Mouse (Mus musculus) intestine, embryonic 14.5 days (tissue): ENCODE results near the gene Actr1b. TPM values are rescaled to one million over a fixed set of nuclear protein-coding genes. Genes with fewer than 3 reads are reported as not detected.

Experiments
- ATAC-seq: fragments of 200-750 bp; cut with Nextera tagmentation; replicated peaks from 2 replicates; pipeline ENCODE4 v1.8.0; 2017; ENCODE audit warnings: low read depth, moderate number of reproducible peaks, moderate TSS enrichment, moderate library complexity; ENCODE audit not compliant: low FRiP score, low TSS enrichment
- DNase-seq: peaks from one replicate; pipeline ENCODE4 v3.0.0-alpha.2; 2018; ENCODE audit warnings: low spot score
- H3K27ac ChIP-seq: fragments of 300-500 bp; sonication (generic); 2 replicates; pipeline ENCODE4 v1.5.1; 2014; ENCODE audit warnings: low read depth, mild to moderate bottlenecking, control low read depth
- H3K27me3 ChIP-seq: fragments of 300-500 bp; sonication (generic); replicated peaks from 2 replicates; pipeline ENCODE4 v1.6.1; 2014; ENCODE audit warnings: low read length, control low read depth; ENCODE audit not compliant: control insufficient read depth, insufficient read depth
- H3K36me3 ChIP-seq: fragments of 300-500 bp; sonication (generic); 2 replicates; pipeline ENCODE4 v1.6.1; 2014; ENCODE audit warnings: low read length, control low read depth; ENCODE audit not compliant: control insufficient read depth, insufficient read depth
- H3K4me1 ChIP-seq: fragments of 300-500 bp; sonication (generic); replicated peaks from 2 replicates; pipeline ENCODE4 v1.6.1; 2014; ENCODE audit warnings: low read length, control low read depth, mixed read lengths; ENCODE audit not compliant: control insufficient read depth, insufficient read depth
- H3K4me2 ChIP-seq: fragments of 300-500 bp; sonication (generic); 2 replicates; pipeline ENCODE4 v1.6.1; 2014; ENCODE audit warnings: low read length
- H3K4me3 ChIP-seq: fragments of 300-500 bp; sonication (generic); 2 replicates; pipeline ENCODE4 v1.5.1; 2014; ENCODE audit warnings: low read depth, low read length, control low read depth, mixed read lengths
- H3K9ac ChIP-seq: fragments of 300-500 bp; sonication (generic); 2 replicates; pipeline ENCODE4 v1.6.1; 2014; ENCODE audit warnings: mild to moderate bottlenecking, low read length
- H3K9me3 ChIP-seq: fragments of 300-500 bp; sonication (generic); 2 replicates; pipeline ENCODE4 v1.6.1; 2016; ENCODE audit warnings: low read length, control low read depth; ENCODE audit not compliant: control insufficient read depth
- WGBS: fragments of 180-500 bp; shearing (Covaris S2); extraction: QIAGEN DNeasy Blood & Tissue Kit; methylation state at CpG from one replicate; pipeline ENCODE4 v1.1.7; 2014; 5-methylcytosine and 5-hydroxymethylcytosine counted together
- polyA plus RNA-seq: library from polyadenylated mRNA; unstranded; fragments of >200 nt; fragmentation: Nextera tagmentation; extraction: Ambion mirVana; gene quantifications from 2 replicates; pipeline ENCODE4 v1.2.1, GENCODE M21; 2014

Gene Actr1b
- polyA plus RNA-seq, result 97.0 and 101 TPM in 2 replicates

DNA sequence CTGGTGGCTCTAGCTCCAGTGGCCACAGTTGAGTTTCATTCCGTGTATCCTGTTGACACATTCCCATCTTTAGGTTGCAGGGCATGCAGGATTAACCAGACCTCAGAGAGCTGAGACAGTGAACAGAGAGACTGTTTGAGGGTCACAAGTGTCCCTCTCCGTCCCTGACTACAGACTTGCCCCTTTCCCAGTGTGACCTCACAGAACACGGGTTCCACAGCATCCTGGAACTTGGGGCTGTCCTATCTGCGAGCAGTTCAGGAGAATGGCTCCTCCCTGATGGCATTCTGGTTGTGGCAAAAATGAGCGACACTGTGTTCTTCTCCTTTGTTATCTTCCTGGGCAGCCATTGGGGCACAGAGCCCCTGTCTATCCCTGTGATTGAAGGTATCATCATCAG lies at the start of gene Actr1b:
Gene Actr1b, minus strand, starts transcription at position 112 of the 400 bp plus-strand sequence.
- H3K9me3 ChIP-seq, result no peaks in the 10 kb centered on the region
- no peak within 1 kb of the TSS for H3K27ac ChIP-seq
- no peak within 1 kb of the TSS for H3K4me2 ChIP-seq
- no peak within 1 kb of the TSS for H3K4me3 ChIP-seq
- no peaks in the 10 kb centered on the region for H3K27me3 ChIP-seq
- no peak for ATAC-seq
- H3K36me3 ChIP-seq, result no peaks in the 10 kb centered on the region
- H3K4me1 ChIP-seq, result no peaks in the 10 kb centered on the region
- 88% methylated on average over 5 of the region's 5 CpGs for WGBS
- DNase-seq, result no peak
- H3K9ac ChIP-seq, result no peak within 1 kb of the TSS

DNA sequence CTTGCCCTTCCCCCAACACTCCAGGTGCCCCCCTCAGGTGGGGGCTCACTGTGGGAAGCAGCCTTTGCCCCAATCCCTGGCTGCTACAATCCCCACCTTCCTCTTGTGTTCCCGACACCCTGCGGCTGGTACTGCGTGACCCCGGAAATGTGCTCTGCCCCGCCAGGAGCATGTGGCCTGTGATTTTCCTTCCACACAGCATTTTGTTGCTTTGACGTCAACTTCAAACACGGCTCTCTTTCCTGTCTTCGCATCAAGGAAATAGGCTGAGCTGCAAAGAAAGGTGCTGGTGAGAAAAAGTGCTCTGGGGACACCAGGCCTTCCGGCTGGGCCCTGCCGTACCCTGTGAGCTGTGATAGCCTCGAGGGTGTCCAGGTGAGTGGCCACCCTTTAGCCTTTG lies 47.3 kb upstream of the Actr1b start, which contains the start of gene Zap70:
Gene Zap70, plus strand, starts transcription at position 231 of the 400 bp plus-strand sequence.
- WGBS, result 77% methylated on average over 11 of the region's 11 CpGs
- no peak for ATAC-seq

DNA sequence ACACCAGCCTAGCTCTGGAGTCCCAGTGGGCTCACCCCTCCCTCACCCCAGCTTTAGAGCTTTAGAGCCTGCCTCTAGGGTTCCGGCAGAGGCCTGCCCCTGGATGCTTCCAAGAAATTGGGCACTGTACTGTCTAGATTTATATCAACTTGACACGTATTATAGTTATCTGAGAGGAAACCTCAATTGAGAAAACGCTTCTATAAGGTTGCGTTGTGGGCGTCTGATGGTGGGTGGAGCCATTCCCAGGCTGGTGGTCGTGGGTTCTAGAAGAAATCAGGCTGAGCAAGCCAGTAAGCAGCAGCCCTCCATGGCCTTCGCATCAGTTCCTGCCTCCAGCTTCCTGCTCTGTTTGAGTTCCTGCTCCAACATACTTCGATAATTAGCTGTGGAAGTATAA lies 46.8 kb upstream of the Actr1b start:
- no peak overlapping the region for H3K4me2 ChIP-seq
- H3K9ac ChIP-seq, result no peak overlapping the region
- H3K27me3 ChIP-seq, result no peaks in the 10 kb centered on the region
- no peak overlapping the region for H3K4me3 ChIP-seq
- DNase-seq (no peak), ATAC-seq (no peak)
- H3K27ac ChIP-seq, result no peak overlapping the region
- no peaks in the 10 kb centered on the region for H3K36me3 ChIP-seq
- H3K4me1 ChIP-seq, result no peaks in the 10 kb centered on the region
- WGBS, result 86% methylated on average over 8 of the region's 8 CpGs
- H3K9me3 ChIP-seq, result no peaks in the 10 kb centered on the region

More for the DNA sequence above, 47.3 kb upstream of the Actr1b start, which contains the start of gene Zap70:
- Histone ChIP-seq H3K9ac (no peak within 1 kb of the TSS), H3K4me3 (no peak within 1 kb of the TSS), H3K27ac (no peak within 1 kb of the TSS), H3K27me3 (no peaks in the 10 kb centered on the region), H3K4me2 (no peak within 1 kb of the TSS), H3K4me1 (no peaks in the 10 kb centered on the region), H3K9me3 (no peaks in the 10 kb centered on the region), H3K36me3 (no peaks in the 10 kb centered on the region)
- no peak for DNase-seq

DNA sequence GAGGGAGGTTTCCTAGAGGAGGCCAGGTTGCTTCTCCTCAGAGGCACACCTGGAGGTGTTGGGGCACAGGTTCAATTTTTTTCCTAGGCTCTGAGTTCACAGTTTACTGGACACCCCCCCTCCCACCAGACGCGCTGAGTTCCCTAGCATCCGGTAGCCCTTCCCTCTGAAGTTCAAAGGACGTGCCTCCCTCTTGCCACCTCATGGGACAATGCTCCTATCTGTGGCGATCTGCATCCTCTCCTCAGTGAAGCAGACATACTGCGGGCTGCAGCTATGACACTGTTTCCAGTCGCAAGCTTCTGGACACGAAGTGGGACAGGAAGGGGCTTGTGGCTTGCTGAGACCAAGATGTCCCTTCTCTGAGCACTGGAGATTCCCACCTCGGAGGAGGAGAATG lies 46.2 kb upstream of the Actr1b start:
- Histone ChIP-seq H3K4me2 (no peak overlapping the region), H3K36me3 (no peaks in the 10 kb centered on the region), H3K4me1 (no peaks in the 10 kb centered on the region), H3K27ac (no peak overlapping the region), H3K9me3 (no peaks in the 10 kb centered on the region), H3K27me3 (no peaks in the 10 kb centered on the region), H3K9ac (no peak overlapping the region), H3K4me3 (no peak overlapping the region)
- 79% methylated on average over 9 of the region's 9 CpGs for WGBS
- no peak for ATAC-seq
- no peak for DNase-seq

DNA sequence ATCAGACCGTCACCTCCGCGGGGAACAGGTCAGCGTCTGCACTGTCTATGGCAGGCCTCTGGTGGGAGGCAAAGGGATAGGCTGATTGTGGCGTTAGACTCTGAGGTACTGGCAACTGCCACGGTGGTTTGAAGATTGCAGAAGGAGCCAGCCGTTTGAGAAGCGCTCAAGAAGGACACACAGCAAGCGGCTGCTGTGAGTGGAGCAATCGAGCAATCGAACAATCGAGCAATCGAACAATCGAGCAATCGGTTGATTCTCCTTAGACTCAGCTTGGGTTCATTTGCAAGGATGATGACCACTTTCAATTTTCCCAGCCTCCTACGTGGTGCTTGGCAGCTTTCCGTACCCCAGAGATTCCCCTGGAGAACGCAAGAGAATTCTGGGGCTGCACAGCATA lies 44.9 kb upstream of the Actr1b start:
- Histone ChIP-seq H3K27me3 (no peaks in the 10 kb centered on the region), H3K4me2 (no peak overlapping the region), H3K9ac (no peak overlapping the region), H3K27ac (no peak overlapping the region), H3K4me3 (no peak overlapping the region), H3K4me1 (no peaks in the 10 kb centered on the region), H3K9me3 (no peaks in the 10 kb centered on the region), H3K36me3 (no peaks in the 10 kb centered on the region)
- ATAC-seq, result no peak
- 87% methylated on average over 18 of the region's 18 CpGs for WGBS
- DNase-seq, result no peak

DNA sequence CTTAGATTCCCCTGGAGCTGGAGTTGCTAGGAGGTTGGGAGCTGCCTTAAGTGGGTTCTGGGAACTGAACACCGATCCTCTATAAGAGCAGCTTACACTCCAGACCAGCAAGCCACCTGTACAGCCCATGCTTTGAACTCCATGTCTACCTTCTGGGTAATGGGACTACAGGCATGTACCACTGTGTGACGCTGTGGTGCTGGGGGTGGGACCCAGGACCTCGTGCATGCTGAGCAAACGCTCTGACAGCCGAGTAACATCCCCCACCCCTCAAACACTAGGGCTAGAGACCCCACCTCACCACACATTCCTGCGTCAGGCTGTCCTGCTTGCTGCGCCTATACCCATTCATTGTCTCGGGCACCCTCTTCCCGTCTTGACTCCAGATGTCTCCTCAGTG lies 44.3 kb upstream of the Actr1b start:
- no peak overlapping the region for H3K9ac ChIP-seq
- no peaks in the 10 kb centered on the region for H3K9me3 ChIP-seq
- H3K27me3 ChIP-seq, result no peaks in the 10 kb centered on the region
- no peaks in the 10 kb centered on the region for H3K4me1 ChIP-seq
- no peak for ATAC-seq
- H3K4me3 ChIP-seq, result no peak overlapping the region
- H3K27ac ChIP-seq, result no peak overlapping the region
- WGBS, result 81% methylated on average over 9 of the region's 9 CpGs
- no peaks in the 10 kb centered on the region for H3K36me3 ChIP-seq
- no peak for DNase-seq
- no peak overlapping the region for H3K4me2 ChIP-seq

DNA sequence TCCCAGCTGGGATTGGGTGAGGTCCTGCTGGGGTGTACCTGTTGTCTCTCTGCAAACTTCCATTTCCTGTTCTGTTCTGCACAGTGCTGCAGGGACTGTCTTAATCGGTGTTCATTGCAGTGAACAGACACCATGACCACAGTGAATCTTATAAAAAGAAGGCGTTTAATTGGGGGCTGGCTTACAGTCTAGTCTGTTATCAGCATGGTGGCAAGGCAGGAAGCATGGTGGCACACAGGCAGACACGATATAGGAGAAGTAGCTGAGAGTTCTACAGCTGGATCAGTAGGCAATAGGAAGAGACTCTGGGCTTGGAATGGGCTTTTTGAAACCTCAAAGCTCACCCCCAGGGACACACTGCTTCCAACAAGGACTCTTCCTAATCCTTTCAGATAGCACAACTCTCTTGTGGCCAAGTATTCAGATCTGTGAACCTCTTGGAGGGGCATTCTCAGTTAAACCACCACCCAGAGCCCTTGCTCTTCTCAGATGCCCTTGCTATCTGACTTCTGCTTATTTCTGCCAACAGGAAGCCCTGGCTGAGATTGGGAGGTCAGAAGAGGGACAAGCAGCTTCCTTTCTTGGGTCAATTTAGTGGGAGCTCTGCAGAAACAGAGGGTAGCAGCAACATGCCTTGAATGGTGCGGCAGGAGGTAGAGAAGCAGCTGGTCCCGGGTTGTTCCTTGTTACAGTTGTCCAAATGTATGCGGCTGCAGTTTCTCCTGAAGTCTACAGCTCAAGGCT lies 39.9 kb upstream of the Actr1b start:
- Histone ChIP-seq H3K9ac (no peak overlapping the region), H3K9me3 (no peaks in the 10 kb centered on the region), H3K4me3 (no peak overlapping the region), H3K4me1 (no peaks in the 10 kb centered on the region), H3K4me2 (no peak overlapping the region), H3K27me3 (no peaks in the 10 kb centered on the region), H3K36me3 (no peaks in the 10 kb centered on the region), H3K27ac (no peak overlapping the region)
- DNase-seq (no peak), ATAC-seq (no peak)
- 76% methylated on average over 6 of the region's 6 CpGs for WGBS

DNA sequence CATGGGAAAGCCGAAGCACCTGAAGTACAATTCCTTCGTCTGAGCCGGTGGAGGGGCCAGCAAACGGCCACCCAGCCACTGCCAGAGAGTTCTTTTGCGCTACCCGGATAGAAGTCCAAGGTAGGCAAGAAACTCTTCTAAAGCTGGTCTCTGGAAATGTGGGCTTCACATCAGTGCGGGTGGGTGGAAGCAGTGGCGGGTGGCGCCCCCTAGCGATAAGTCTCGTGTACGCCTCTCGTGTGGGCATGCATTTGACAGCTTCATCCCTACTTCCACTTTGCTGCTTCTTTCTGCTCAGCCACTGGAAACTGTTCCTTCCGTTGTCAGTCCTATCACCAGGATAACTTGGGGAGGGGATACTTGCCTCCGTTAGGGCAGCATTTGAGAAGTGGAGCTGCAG lies 32.2 kb upstream of the Actr1b start:
- Histone ChIP-seq H3K9me3 (no peaks in the 10 kb centered on the region), H3K36me3 (no peaks in the 10 kb centered on the region), H3K9ac (no peak overlapping the region), H3K4me3 (no peak overlapping the region), H3K4me1 (peaks cover 4% of the 10 kb centered on the region; the same call in 1 of the 2 replicates), H3K27me3 (0 out of 2 replicates have a peak, but pooled peaks cover 4% of the 10 kb centered on the region), H3K27ac (no peak overlapping the region), H3K4me2 (no peak overlapping the region)
- peak; percentile 71 for DNase-seq
- no peak for ATAC-seq
- WGBS, result 49% methylated on average over 15 of the region's 15 CpGs

DNA sequence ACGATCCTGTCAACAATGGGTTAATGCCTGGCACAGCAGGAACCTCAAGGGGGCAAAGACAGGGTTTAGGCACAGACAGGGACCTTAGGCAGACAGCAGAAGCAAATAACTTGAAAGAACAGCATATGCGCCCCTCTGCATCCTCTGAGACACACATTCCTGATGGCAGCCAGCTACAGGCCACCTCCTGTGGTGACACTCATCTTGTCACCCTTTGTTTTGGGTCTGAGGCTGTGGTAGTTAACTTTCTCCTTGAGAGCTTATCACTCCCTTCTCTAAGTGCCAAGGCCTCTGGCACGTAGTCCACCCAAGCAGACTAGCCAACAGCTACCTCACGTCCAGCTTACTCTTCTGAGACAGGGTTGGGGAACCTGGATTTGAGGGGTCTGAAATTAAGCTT lies 31.4 kb upstream of the Actr1b start:
- Histone ChIP-seq H3K36me3 (no peaks in the 10 kb centered on the region), H3K27me3 (0 out of 2 replicates have a peak, but pooled peaks cover 4% of the 10 kb centered on the region), H3K4me1 (peaks cover 4% of the 10 kb centered on the region; the same call in 1 of the 2 replicates), H3K9ac (no peak overlapping the region), H3K27ac (no peak overlapping the region), H3K4me3 (no peak overlapping the region), H3K9me3 (no peaks in the 10 kb centered on the region), H3K4me2 (no peak overlapping the region)
- DNase-seq (no peak), ATAC-seq (no peak)
- WGBS, result 57% methylated on average over 4 of the region's 4 CpGs
